Mouse (Mus musculus) midbrain, embryonic 13.5 days (tissue): ENCODE data around the gene Naglu. TPM values are rescaled to one million over a fixed set of nuclear protein-coding genes. Genes with fewer than 3 reads are reported as not detected.

Experiments
- ATAC-seq: fragments of 200-750 bp; cut with Nextera tagmentation; 2 replicates; pipeline ENCODE4 v1.8.0; 2017; ENCODE audit warnings: mild to moderate bottlenecking, moderate TSS enrichment, moderate library complexity
- H3K27ac ChIP-seq: fragments of 300-500 bp; sonication (generic); 2 replicates; pipeline ENCODE4 v1.5.1; 2015; ENCODE audit warnings: inconsistent platforms, mild to moderate bottlenecking, moderate library complexity
- H3K27me3 ChIP-seq: fragments of 300-500 bp; sonication (generic); 2 replicates; pipeline ENCODE4 v1.6.1; 2015; ENCODE audit warnings: mild to moderate bottlenecking, inconsistent platforms
- H3K36me3 ChIP-seq: fragments of 300-500 bp; sonication (generic); 2 replicates; pipeline ENCODE4 v1.6.1; 2015; ENCODE audit warnings: mild to moderate bottlenecking, inconsistent platforms
- H3K4me1 ChIP-seq: fragments of 300-500 bp; sonication (generic); replicated peaks from 2 replicates; pipeline ENCODE4 v1.6.1; 2015; ENCODE audit warnings: inconsistent platforms
- H3K4me2 ChIP-seq: fragments of 300-500 bp; sonication (generic); replicated peaks from 2 replicates; pipeline ENCODE4 v1.6.1; 2015; ENCODE audit warnings: moderate library complexity, mild to moderate bottlenecking, inconsistent platforms
- H3K4me3 ChIP-seq: fragments of 300-500 bp; sonication (generic); replicated peaks from 2 replicates; pipeline ENCODE4 v1.5.1; 2015; ENCODE audit warnings: mild to moderate bottlenecking, inconsistent platforms
- H3K9ac ChIP-seq: fragments of 300-500 bp; sonication (generic); replicated peaks from 2 replicates; pipeline ENCODE4 v1.6.1; 2015; ENCODE audit warnings: mild to moderate bottlenecking, inconsistent platforms
- H3K9me3 ChIP-seq: fragments of 300-500 bp; sonication (generic); 2 replicates; pipeline ENCODE4 v1.6.1; 2016; ENCODE audit warnings: mild to moderate bottlenecking, inconsistent platforms
- WGBS: fragments of 180-500 bp; shearing (Covaris S2); methylation state at CpG from one replicate; pipeline ENCODE4 v1.1.7; 2015; 5-methylcytosine and 5-hydroxymethylcytosine counted together
- polyA plus RNA-seq: library from polyadenylated mRNA; unstranded; fragments of >200 nt; fragmentation: Nextera tagmentation; extraction: Ambion mirVana; gene quantifications from 2 replicates; pipeline ENCODE4 v1.2.1, GENCODE M21; 2015

Naglu gene
- polyA plus RNA-seq, 1 experiment from 2014 or later, result 9.7 TPM

DNA sequence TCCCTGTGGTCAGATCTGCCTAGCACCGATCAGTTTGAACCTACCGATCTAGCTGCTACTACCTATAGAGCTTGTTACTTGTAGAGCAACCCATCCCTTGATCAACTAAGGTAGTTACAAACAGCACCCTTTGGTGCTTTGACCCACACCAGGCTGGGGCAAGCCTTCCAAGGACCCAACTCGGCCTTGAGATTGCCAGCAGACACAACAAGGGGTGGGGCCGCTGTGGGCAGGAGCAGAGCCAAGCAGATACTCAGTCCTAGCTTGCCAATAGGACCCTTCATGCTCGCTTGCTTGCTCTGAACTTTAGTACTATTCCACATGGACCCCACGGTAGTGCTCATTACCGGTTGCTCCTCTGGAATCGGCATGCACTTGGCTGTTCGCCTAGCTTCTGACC, 8.3 kb downstream of the Naglu start, which contains the start of gene Hsd17b1:
Gene Hsd17b1 (plus strand): TSS at position 291 of the 400 bp plus-strand sequence.
- Histone ChIP-seq H3K9ac (no peak within 1 kb of the TSS), H3K27me3 (peaks cover 53% of the 10 kb centered on the region), H3K36me3 (0 out of 2 replicates have a peak, but pooled peaks cover 10% of the 10 kb centered on the region), H3K27ac (no peak within 1 kb of the TSS), H3K9me3 (no peaks in the 10 kb centered on the region), H3K4me1 (peaks cover 17% of the 10 kb centered on the region), H3K4me2 (no peak within 1 kb of the TSS), H3K4me3 (no peak within 1 kb of the TSS)
- 65% methylated on average over 9 of the region's 9 CpGs for WGBS
- no peak for ATAC-seq

DNA sequence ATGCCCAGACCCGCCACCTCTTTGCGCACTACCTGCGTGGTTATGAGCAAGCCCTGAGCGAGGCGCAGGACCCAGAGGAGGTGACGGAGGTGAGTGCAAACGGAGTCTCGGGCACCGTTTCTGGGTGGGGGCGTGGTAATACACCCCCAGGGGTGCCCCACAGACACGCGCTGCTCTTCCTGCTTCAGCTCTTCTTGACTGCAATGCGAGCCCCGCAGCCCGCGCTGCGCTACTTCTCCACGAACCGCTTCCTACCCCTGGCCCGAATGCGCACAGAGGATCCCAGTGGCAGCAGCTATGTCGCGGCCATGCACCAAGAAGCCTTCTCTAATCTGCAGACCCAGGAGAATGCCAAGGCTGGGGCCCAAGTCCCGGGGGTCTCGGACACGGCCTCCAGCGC, 9.9 kb downstream of the Naglu start:
- no peak for ATAC-seq
- Histone ChIP-seq H3K27me3 (peaks cover 53% of the 10 kb centered on the region), H3K9ac (no peak overlapping the region; the same call in 1 of the 2 replicates), H3K4me3 (peak overlapping the region; percentile 9; the same call in 1 of the 2 replicates), H3K4me1 (peaks cover 29% of the 10 kb centered on the region), H3K9me3 (no peaks in the 10 kb centered on the region), H3K4me2 (0 out of 2 replicates have a peak overlapping the region, but pooled peaks have one; percentile 15), H3K27ac (no peak overlapping the region), H3K36me3 (0 out of 2 replicates have a peak, but pooled peaks cover 11% of the 10 kb centered on the region)
- WGBS, result 2% methylated on average over 27 of the region's 27 CpGs

DNA sequence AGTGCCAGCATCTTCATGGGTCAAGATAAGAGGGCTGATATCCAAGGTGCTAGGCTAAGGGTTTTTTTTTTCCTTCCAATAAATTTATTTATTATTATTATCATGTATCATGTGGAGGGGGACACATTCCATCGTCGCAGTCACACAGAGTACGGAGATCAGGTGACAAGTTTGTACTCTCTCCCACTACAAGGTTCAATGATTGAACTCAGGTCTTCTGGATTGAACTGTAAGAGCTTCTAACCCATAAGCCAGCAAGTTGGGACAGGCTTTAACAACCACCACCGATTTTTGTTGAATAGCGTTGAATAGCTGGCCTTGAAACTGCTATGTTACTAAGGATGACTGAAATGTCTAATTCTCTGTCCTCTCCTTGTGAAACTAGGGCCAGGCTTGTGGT, 10.6 kb downstream of the Naglu start:
- Histone ChIP-seq H3K4me3 (no peak overlapping the region), H3K4me2 (no peak overlapping the region)
- WGBS, result 68% methylated on average over 5 of the region's 5 CpGs

DNA sequence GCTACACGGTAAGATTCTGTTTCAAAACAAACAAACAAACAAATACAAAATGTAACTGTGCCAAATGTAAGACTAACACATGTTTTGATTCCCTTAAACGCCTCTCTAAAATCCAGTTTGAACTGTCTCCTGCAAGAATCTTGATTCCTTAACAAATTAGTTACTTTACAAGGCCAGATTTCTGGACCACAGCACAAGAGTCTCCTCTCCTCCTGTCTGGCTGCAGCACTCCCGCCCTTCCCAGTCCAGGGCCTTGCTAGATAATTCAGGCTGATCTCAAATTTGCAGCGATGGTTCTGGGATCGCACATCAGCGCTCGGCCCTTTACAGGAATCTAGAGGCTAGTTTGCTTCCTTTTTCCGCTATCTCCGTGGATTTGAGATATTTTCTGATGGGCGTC, 11.8 kb downstream of the Naglu start:
- H3K9me3 ChIP-seq, result no peaks in the 10 kb centered on the region
- peak overlapping the region; percentile 90 for H3K27ac ChIP-seq
- 6% methylated on average over 10 of the region's 10 CpGs for WGBS
- peak overlapping the region; percentile 93 for H3K4me2 ChIP-seq
- H3K27me3 ChIP-seq, result peaks cover 48% of the 10 kb centered on the region
- peak overlapping the region; percentile 93 for H3K9ac ChIP-seq
- H3K36me3 ChIP-seq, result peaks cover 19% of the 10 kb centered on the region; the same call in 1 of the 2 replicates
- H3K4me1 ChIP-seq, result peaks cover 41% of the 10 kb centered on the region
- H3K4me3 ChIP-seq, result peak overlapping the region; percentile 87
- no peak for ATAC-seq

More for the DNA sequence above, 10.6 kb downstream of the Naglu start:
- Histone ChIP-seq H3K9me3 (no peaks in the 10 kb centered on the region), H3K4me1 (peaks cover 29% of the 10 kb centered on the region), H3K9ac (no peak overlapping the region), H3K27me3 (peaks cover 53% of the 10 kb centered on the region), H3K36me3 (peaks cover 16% of the 10 kb centered on the region; the same call in 1 of the 2 replicates), H3K27ac (no peak overlapping the region)
- ATAC-seq, result no peak

DNA sequence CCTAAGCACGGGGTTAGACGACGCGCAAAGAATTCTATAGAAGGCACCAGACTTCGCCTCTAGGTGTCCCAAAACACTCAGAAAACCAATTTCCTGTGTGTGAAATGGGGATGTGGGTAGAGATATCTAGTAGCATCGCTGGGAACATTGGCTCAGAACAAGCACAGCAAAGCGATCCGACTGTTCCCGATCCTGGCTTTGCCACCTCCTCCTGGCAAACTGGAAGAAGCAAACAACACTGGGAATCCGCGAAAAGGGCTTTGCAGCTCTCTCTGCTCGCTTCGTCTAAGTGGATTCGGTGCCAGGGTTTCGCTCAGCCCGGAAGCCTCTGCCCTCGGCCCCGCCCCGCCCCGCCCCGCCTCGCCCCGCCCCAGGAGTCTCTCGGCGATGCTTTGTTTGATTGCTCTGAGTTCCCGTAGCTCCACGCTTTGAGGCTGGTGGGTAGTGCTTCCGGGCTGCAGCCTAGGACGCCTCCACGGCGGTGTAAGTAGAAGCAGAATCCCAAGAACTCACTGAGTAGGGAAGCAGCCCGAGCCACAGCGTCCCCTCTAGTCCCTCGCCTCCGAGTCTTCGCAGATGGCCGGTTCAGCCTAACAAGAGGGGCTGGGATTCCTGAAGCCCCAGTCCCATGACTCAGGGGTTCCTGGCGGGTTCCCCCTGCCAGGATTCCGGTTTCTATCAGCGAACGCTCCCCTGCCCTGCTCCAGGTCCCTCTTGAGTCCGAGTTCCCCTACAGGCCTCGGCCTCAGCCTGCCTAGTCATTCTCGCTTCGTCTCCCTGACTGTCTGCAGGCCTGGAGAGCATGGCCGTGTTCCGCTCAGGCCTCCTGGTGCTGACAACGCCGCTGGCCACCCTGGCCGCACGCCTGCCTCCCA, 12.6 kb downstream of the Naglu start, which contains the start of gene Coasy:
Gene Coasy (plus strand): TSS at position 358 of the 875 bp plus-strand sequence.
- Histone ChIP-seq H3K27me3 (peaks cover 40% of the 10 kb centered on the region), H3K4me2 (peak within 1 kb of the TSS; percentile 93), H3K27ac (peak within 1 kb of the TSS; percentile 90), H3K4me1 (peaks cover 43% of the 10 kb centered on the region), H3K36me3 (peaks cover 11% of the 10 kb centered on the region; the same call in 1 of the 2 replicates), H3K9ac (peak within 1 kb of the TSS; percentile 93), H3K4me3 (peak within 1 kb of the TSS; percentile 87), H3K9me3 (no peaks in the 10 kb centered on the region)
- under 1% methylated on average over 51 of the region's 51 CpGs for WGBS
- ATAC-seq, result peak; percentile 87

DNA sequence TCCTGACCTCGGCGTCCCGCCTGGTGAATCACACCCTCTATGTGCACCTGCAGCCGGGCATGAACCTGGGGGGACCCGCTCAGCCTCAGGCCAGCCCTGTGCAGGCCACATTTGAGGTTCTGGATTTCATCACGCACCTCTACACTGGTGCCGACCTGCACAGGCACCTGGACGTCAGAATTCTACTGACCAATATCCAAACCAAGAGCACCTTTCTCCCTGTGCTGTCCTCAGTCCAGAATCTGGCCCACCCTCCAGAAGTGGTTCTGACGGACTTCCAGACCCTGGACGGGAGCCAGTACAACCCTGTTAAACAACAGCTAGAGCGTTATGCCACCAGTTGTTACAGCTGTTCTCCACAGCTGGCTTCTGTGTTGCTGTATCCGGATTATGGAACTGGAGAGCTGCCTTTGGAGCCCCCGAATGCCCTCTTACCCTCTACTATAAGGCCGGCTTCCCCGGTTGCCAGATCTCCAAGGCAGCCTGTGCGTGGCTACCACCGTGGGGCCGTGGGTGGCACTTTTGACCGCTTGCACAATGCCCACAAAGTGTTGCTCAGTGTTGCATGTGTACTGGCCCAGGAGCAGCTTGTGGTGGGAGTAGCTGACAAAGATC, 13.4 kb downstream of the Naglu start:
- peaks cover 10% of the 10 kb centered on the region; the same call in 1 of the 2 replicates for H3K36me3 ChIP-seq
- peak overlapping the region; percentile 90 for H3K27ac ChIP-seq
- ATAC-seq, result peak; percentile 40
- no peaks in the 10 kb centered on the region for H3K9me3 ChIP-seq
- H3K4me3 ChIP-seq, result peak overlapping the region; percentile 87
- 39% methylated on average over 19 of the region's 19 CpGs for WGBS
- H3K27me3 ChIP-seq, result peaks cover 33% of the 10 kb centered on the region
- peak overlapping the region; percentile 93 for H3K9ac ChIP-seq
- peak overlapping the region; percentile 93 for H3K4me2 ChIP-seq
- peaks cover 50% of the 10 kb centered on the region for H3K4me1 ChIP-seq

DNA sequence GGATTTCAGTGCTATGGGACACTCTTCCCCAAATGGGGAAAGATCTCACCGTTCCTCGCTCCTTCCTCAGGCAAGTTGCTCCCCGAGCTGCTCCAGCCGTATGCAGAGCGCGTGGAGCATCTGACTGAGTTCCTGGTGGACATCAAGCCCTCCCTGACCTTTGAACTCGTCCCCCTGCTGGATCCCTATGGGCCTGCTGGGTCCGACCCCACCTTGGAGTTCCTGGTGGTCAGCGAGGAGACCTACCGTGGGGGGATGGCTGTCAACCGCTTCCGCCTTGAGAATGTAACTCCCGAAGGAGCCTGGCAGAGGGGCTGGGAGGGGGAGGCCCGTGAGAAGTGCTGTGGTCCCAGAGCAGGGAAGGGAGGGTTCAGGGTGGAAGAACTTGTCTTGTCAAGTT, 14.4 kb downstream of the Naglu start:
- H3K27me3 ChIP-seq, result peaks cover 22% of the 10 kb centered on the region
- H3K4me1 ChIP-seq, result peaks cover 55% of the 10 kb centered on the region
- no peak overlapping the region for H3K4me2 ChIP-seq
- 84% methylated on average over 14 of the region's 14 CpGs for WGBS
- H3K9me3 ChIP-seq, result no peaks in the 10 kb centered on the region
- peaks cover 13% of the 10 kb centered on the region for H3K36me3 ChIP-seq
- no peak overlapping the region; the same call in 1 of the 2 replicates for H3K9ac ChIP-seq
- no peak for ATAC-seq
- H3K4me3 ChIP-seq, result no peak overlapping the region
- H3K27ac ChIP-seq, result no peak overlapping the region

DNA sequence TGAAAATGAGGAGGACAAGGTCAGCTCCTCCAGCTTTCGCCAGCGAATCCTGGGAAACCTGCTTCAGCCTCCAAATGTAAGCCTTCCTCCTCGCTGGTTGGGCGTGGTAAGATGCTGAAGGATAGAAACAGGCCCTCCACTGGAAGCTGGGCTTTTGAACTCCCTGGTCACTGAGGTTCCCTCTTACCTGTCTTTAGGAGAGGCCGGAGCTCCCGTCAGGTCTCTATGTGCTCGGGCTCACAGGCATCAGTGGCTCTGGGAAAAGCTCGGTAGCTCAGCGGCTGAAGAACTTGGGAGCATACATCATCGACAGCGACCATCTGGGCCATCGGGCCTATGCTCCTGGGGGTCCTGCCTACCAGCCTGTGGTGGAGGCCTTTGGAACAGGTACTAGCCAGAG, 15.0 kb downstream of the Naglu start:
- Histone ChIP-seq H3K4me2 (no peak overlapping the region), H3K36me3 (peaks cover 19% of the 10 kb centered on the region), H3K4me3 (no peak overlapping the region), H3K4me1 (peaks cover 51% of the 10 kb centered on the region), H3K27ac (no peak overlapping the region), H3K27me3 (peaks cover 17% of the 10 kb centered on the region), H3K9me3 (no peaks in the 10 kb centered on the region), H3K9ac (0 out of 2 replicates have a peak overlapping the region, but pooled peaks have one; percentile 11)
- 95% methylated on average over 12 of the region's 12 CpGs for WGBS
- ATAC-seq, result no peak

DNA sequence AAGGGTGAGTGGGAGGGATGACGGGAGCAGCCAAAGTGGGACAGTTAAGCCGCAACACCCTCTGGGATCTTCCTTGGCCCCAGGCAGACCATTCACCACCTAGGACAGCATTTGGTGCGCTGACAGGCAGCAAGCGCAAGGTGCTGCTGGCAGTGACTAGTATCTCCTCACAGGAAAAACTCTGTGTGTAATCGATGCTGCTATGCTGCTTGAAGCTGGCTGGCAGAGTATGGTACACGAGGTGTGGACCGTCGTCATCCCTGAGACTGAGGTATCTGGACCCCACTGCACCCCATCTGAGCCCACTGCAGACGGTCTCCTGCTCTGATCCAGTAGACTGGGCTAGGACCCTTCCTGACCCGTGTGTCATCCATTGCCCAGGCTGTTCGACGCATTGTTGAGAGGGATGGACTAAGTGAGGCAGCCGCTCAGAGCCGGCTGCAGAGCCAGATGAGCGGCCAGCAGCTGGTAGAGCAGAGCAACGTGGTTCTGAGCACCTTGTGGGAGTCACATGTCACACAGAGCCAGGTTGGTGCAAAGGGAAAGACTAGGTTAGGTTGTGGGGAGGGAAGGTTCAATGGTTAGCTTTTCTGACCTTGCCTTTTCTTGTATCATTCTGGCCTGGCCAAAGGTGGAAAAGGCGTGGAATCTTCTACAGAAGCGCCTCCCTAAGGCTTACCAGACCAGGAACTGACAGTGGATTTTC, 16.0 kb downstream of the Naglu start:
- Histone ChIP-seq H3K27me3 (peaks cover 7% of the 10 kb centered on the region), H3K4me2 (peak overlapping the region; percentile 96; the same call in 1 of the 2 replicates), H3K36me3 (peaks cover 29% of the 10 kb centered on the region), H3K27ac (no peak overlapping the region), H3K4me1 (peaks cover 50% of the 10 kb centered on the region), H3K9ac (0 out of 2 replicates have a peak overlapping the region, but pooled peaks have one; percentile 54), H3K9me3 (no peaks in the 10 kb centered on the region), H3K4me3 (0 out of 2 replicates have a peak overlapping the region, but pooled peaks have one; percentile 79)
- 91% methylated on average over 18 of the region's 18 CpGs for WGBS
- no peak for ATAC-seq

DNA sequence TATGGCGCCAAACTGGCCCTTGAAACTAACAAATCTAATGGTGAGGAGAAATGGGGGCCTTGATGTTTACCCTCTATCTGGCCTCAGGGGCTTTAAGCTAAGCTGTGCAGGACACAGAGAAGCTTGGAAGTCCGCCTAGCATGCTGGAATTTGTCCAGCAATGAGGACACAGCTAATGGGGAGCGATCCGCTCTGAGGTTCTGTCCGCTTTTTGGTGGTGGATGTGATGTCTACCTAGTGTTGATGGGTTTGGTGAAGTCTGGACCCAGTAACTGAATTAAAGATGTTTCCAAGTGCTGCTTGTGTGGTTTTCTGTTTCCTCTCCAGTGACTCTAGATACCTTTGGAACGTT, 16.5 kb downstream of the Naglu start:
- H3K4me3 ChIP-seq, result peak overlapping the region; percentile 79
- peak overlapping the region; percentile 88 for H3K27ac ChIP-seq
- peaks cover 34% of the 10 kb centered on the region for H3K36me3 ChIP-seq
- WGBS, result 85% methylated on average over 6 of the region's 6 CpGs
- H3K9ac ChIP-seq, result peak overlapping the region; percentile 54; the same call in 1 of the 2 replicates
- H3K4me1 ChIP-seq, result peaks cover 48% of the 10 kb centered on the region
- no peaks in the 10 kb centered on the region for H3K9me3 ChIP-seq
- peak overlapping the region; percentile 96 for H3K4me2 ChIP-seq
- peaks cover 2% of the 10 kb centered on the region for H3K27me3 ChIP-seq
- ATAC-seq, result no peak
